Mouse (Mus musculus) liver, postnatal 0 days (tissue): ENCODE measurements around the gene Cse1l.

ENCODE experiments used
- CTCF ChIP-seq: sonication (generic); IDR thresholded peaks from 2 replicates; pipeline ENCODE4 v1.5.1; 2016; ENCODE audit warnings: antibody characterized with exemption, low read depth
- EP300 ChIP-seq: IDR thresholded peaks from 2 replicates; pipeline ENCODE4 v1.6.1; 2016; ENCODE audit warnings: antibody characterized with exemption, low read depth, mild to moderate bottlenecking

DNA sequence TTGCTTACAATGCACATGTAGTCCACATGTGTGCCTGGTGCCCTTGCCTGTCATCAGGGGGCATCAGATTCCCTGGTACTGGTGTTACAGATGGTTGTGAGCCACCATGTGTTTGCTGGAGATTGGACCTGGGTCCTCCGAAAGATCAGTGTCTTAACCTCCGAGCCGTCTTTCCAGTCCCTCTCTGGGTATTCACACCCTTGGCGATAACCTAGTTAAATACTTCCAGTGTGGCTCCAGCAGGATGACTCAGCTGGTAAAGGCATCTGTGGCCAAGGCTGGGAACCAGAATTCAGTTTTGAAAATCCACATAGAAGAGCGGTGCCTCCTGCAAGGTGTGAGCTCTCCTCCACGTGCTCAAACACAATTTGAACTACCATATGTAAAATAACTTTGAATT is 28.1 kb downstream of the Cse1l start:
- TF ChIP-seq CTCF (no peak), EP300 (no peak)
